Comparison of ENCODE assay signal across 29 mouse cellular contexts in genomic region chr11:84113623-84114022, GRCm38 (mm10). TPM values are rescaled to one million over a fixed set of nuclear protein-coding genes. Genes with fewer than 3 reads are reported as not detected.
DNase-seq lines count a peak whose midpoint lies in the region; TF ChIP-seq lines count a peak whose summit lies in the region.
"Had no signal": no experiment of that assay in that cellular context is flagged by ENCODE, and none has a peak within 500 bp of the region (broad histone marks: within the 10 kb centered on the region; RNA-seq: fewer than 3 reads in every experiment).

No protein-coding gene starts in this region.

- TF ChIP-seq POLR2A in embryonic fibroblast, embryonic 13.5 days (IDR thresholded peaks at IDR 0.05; ENCODE audit: low read depth, low read length), result no peak

- no peak overlapping the region for H3K4me3 ChIP-seq in embryonic fibroblast, embryonic 13.5 days (ENCODE audit: insufficient read depth, low read length)
- H3K4me3 ChIP-seq: embryonic facial prominence, embryonic 10.5 days; erythroblast, embryonic 14.5 days; forebrain, embryonic 10.5 days; heart, adult 2 months; heart, embryonic 15.5 days; hindbrain, embryonic 10.5 days; hindbrain, embryonic 15.5 days had no signal

- peak; percentile 20 for DNase-seq in gastrocnemius, adult 18-20 months (ENCODE audit: low spot score)
- no peak for DNase-seq in gastrocnemius, postnatal 36 days
- peak; percentile 11 to 16 for DNase-seq in left cerebral cortex, adult 18-20 months (ENCODE audit: low spot score in 2 of 2)
- no peak for DNase-seq in left cerebral cortex, adult 8-10 months (ENCODE audit: low spot score in 2 of 2)
- peak; percentile 76 for DNase-seq in NIH3T3 (ENCODE audit: low read depth)
- DNase-seq in thymus, postnatal 10 days (ENCODE audit: low spot score in 2 of 2), result no peak
- DNase-seq: adrenal gland, postnatal 14 days; cerebellum, adult 18-20 months; cerebellum, adult 9-11 months; cerebellum, postnatal 36 days; heart, adult 2 months had no signal

- intact Hi-C loops in gastrocnemius, postnatal 36 days (cut with DNase I), result no loop called here

- no peaks in the 10 kb centered on the region for H3K4me1 ChIP-seq in embryonic fibroblast, embryonic 13.5 days (ENCODE audit: control insufficient read depth, insufficient read depth, low read length)
- H3K4me1 ChIP-seq: embryonic facial prominence, embryonic 10.5 days; forebrain, embryonic 10.5 days; hindbrain, embryonic 10.5 days; hindbrain, embryonic 15.5 days had no signal

- no peak for TF ChIP-seq CTCF in embryonic fibroblast, embryonic 13.5 days (IDR thresholded peaks at IDR 0.05; ENCODE audit: borderline replicate concordance, insufficient read depth, low read length)

- peak overlapping the region; percentile 61; the same call in 1 of the 2 replicates for H3K27ac ChIP-seq in embryonic fibroblast, embryonic 13.5 days (ENCODE audit: insufficient read depth, low read length)
- H3K27ac ChIP-seq: embryonic facial prominence, embryonic 10.5 days; forebrain, embryonic 10.5 days; heart, adult 2 months; heart, embryonic 15.5 days; hindbrain, embryonic 10.5 days; hindbrain, embryonic 15.5 days had no signal

RNA-seq across cellular contexts. Expression of gene Tada2a, which starts 15.8 kb away (rescaled TPM):
- 10 to 100 TPM; 11.4 to 12.5 TPM for total RNA-seq in gastrocnemius, adult 18-20 months (2021)
- 1 to 10 TPM; 8.6 to 9.4 TPM for total RNA-seq in gastrocnemius, postnatal 36 days (2021)
- total RNA-seq in left cerebral cortex, adult 18-20 months (2021), result 10 to 100 TPM; 34.4 to 40.8 TPM
- 10 to 100 TPM; 37.7 to 41.7 (median 38.8) TPM for total RNA-seq in left cerebral cortex, adult 8-10 months (2022)
- polyA plus RNA-seq in embryonic fibroblast, embryonic 13.5 days (2011; ENCODE audit: insufficient read length, low read depth, missing spikeins), result 26.2 and 33.0 TPM in 2 replicates

RNA-seq across cellular contexts. Expression of gene Acaca, which starts 15.8 kb away (rescaled TPM):
- total RNA-seq in gastrocnemius, adult 18-20 months (2021), result 10 to 100 TPM; 11.4 to 17.3 TPM
- 10 to 100 TPM; 10.1 to 15.5 TPM for total RNA-seq in gastrocnemius, postnatal 36 days (2021)
- 10 to 100 TPM; 81.4 to 90.2 TPM for total RNA-seq in left cerebral cortex, adult 18-20 months (2021)
- 10 to 100 TPM; 80.3 to 96.1 (median 90.3) TPM for total RNA-seq in left cerebral cortex, adult 8-10 months (2022)
- polyA plus RNA-seq in embryonic fibroblast, embryonic 13.5 days (2011; ENCODE audit: insufficient read length, low read depth, missing spikeins), result 49.2 and 52.2 TPM in 2 replicates

RNA-seq across cellular contexts. Expression of gene Dusp14, which starts 44.6 kb away (rescaled TPM):
- total RNA-seq in gastrocnemius, adult 18-20 months (2021), result 1 to 10 TPM; 6.0 to 7.7 TPM
- total RNA-seq in gastrocnemius, postnatal 36 days (2021), result 1 to 10 TPM; 5.7 to 7.0 TPM
- 100 to 1,000 TPM in 1 of 2 experiments, 10 to 100 TPM in 1; 83.4 to 101 TPM for total RNA-seq in left cerebral cortex, adult 18-20 months (2021)
- 10 to 100 TPM; 54.0 to 59.0 (median 55.3) TPM for total RNA-seq in left cerebral cortex, adult 8-10 months (2022)
- 16.2 and 21.0 TPM in 2 replicates for polyA plus RNA-seq in embryonic fibroblast, embryonic 13.5 days (2011; ENCODE audit: insufficient read length, low read depth, missing spikeins)
- polyA plus RNA-seq: erythroblast, embryonic 14.5 days had no signal

RNA-seq across cellular contexts. Expression of gene Gm11437, which starts 53.7 kb away (rescaled TPM):
- not detected for total RNA-seq in gastrocnemius, adult 18-20 months (2021)
- total RNA-seq in gastrocnemius, postnatal 36 days (2021), result not detected
- total RNA-seq in left cerebral cortex, adult 18-20 months (2021), result not detected
- not detected for total RNA-seq in left cerebral cortex, adult 8-10 months (2022)
- not detected in 2 replicates for polyA plus RNA-seq in embryonic fibroblast, embryonic 13.5 days (2011; ENCODE audit: insufficient read length, low read depth, missing spikeins)
- total RNA-seq: adrenal gland, adult 18-20 months; gastrocnemius, postnatal 4 days; heart, adult 2 months; heart, postnatal 25 days; MEL had no signal
- polyA plus RNA-seq: activated CD4-positive, CD25-positive, alpha-beta regulatory T cell, adult 4 months; C2C12; embryonic facial prominence, embryonic 10.5 days; embryonic facial prominence, embryonic 14.5 days; erythroblast, embryonic 14.5 days; forebrain, embryonic 10.5 days; forebrain, embryonic 14.5 days; heart, adult 2 months; heart, embryonic 11.5 days; heart, embryonic 15.5 days; inflammation-experienced regulatory T-cells, adult 6 months; Patski had no signal

Comparison
In these comparisons a context has a peak if more than half of its experiments do, and no peak if none do; other contexts are left out.
1. DNase-seq: peak in gastrocnemius, adult 18-20 months (single experiment), left cerebral cortex, adult 18-20 months (2 of 2) and NIH3T3 (single experiment); none in gastrocnemius, postnatal 36 days (0 of 2), left cerebral cortex, adult 8-10 months (0 of 2) and thymus, postnatal 10 days (0 of 2).
2. RNA of gene Acaca, which starts 15.8 kb away (total RNA-seq): 80.3 to 96.1 TPM in left cerebral cortex, adult 8-10 months and 81.4 to 90.2 TPM in left cerebral cortex, adult 18-20 months; 11.4 to 17.3 TPM in gastrocnemius, adult 18-20 months and 10.1 to 15.5 TPM in gastrocnemius, postnatal 36 days; every median in the first group is over 4 times any median in the second.
3. RNA of gene Dusp14, which starts 44.6 kb away (total RNA-seq): 83.4 to 101 TPM in left cerebral cortex, adult 18-20 months and 54.0 to 59.0 TPM in left cerebral cortex, adult 8-10 months; 6.0 to 7.7 TPM in gastrocnemius, adult 18-20 months and 5.7 to 7.0 TPM in gastrocnemius, postnatal 36 days; every median in the first group is over 4 times any median in the second.